Mouse (Mus musculus) myocyte (in vitro differentiated cells): ENCODE results near the gene Znrf2.

Experiments
- CEBPB ChIP-seq: IDR thresholded peaks from 2 replicates; pipeline ENCODE4 v1.6.1; 2011; ENCODE audit warnings: mild to moderate bottlenecking, moderate library complexity; ENCODE audit not compliant: poor library complexity, insufficient read depth, severe bottlenecking
- POLR2A ChIP-seq: IDR thresholded peaks from one replicate; pipeline ENCODE4 v1.6.1; 2011; ENCODE audit warnings: low read depth, mild to moderate bottlenecking, control low read depth, moderate library complexity; ENCODE audit not compliant: insufficient read length
- TCF12 ChIP-seq: IDR thresholded peaks from one replicate; pipeline ENCODE4 v1.6.1; 2011; ENCODE audit warnings: mild to moderate bottlenecking, control low read depth; ENCODE audit not compliant: poor library complexity, insufficient read depth, severe bottlenecking

DNA sequence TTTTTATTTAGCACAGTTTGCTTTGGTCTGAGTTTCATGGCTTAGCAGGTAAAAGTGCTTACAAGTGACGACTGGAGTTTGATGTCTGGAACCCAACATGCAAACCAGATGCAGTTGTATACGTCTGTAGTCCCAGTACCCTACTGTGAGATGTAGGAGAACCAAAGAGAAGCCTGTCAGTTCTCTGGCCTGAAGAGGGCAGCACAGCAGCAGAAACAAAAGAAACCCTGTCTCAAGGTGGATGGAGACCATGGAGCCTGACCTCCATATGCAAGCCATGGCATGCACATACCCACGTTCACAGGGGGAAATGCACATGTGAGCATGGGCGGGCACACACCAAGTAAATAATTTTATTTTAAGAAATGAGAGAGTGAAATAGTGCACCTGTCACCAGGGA is 100.8 kb downstream of the Znrf2 start:
- TF ChIP-seq CEBPB (no peak), POLR2A (no peak), TCF12 (no peak)
